Mouse (Mus musculus) kidney, adult 8-10 months (tissue): ENCODE results near the gene AB124611.
"Not testable (repeated sequence)": the region's sequence is repeated elsewhere in the genome, so short reads cannot be mapped to it uniquely, and the experiment has no call there.

Experiments
- DNase-seq, 2 experiments: peaks; one replicate each; pipeline ENCODE4 v3.0.0; 2022

The AB124611 gene

DNA sequence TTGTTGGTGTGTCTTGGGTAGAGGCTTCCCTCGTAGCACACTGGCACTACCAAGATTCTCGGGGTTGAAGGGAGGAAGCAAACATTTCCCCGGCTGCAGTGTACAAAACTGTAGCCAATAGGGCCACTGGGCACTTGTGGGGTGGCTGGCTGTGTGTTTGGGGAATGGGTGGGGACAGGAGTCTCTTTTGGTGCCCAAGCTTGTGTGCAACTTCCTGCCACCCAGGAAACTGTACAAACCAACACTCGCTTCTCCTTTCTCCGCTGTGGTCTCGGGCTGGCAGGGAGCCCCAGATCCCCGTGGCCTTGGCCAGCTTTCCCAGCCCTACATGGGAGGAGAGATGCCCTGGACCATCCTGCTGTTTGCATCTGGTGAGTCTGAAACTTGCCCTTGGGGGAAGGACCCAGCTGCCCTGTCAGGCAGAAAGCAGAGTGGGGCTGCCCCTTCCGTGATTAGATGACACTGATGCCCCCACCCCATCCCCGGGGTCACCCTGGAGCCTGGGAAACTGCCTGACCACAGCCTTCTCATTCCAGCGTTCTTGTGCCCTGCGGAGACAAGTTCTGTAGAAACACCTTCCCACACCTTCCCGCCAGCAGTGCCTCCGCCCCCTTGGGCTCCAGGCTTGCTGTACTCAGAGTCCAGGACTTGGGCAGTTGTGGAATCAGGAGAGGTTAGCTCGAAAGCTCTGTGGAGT lies at the start of gene AB124611:
Gene AB124611 (plus strand): TSS at position 240 of the 697 bp plus-strand sequence.
- no peak for DNase-seq

GRCm38 (mm10) chr9:21477707-21478106 lies 48.3 kb upstream of the AB124611 start:
- DNase-seq = no peak

GRCm38 (mm10) chr9:21484065-21484464 lies 41.9 kb upstream of the AB124611 start:
- no peak for DNase-seq

- not testable (repeated sequence) for DNase-seq
Observed at GRCm38 (mm10) chr9:21488246-21488645, 37.7 kb upstream of the AB124611 start.

DNA sequence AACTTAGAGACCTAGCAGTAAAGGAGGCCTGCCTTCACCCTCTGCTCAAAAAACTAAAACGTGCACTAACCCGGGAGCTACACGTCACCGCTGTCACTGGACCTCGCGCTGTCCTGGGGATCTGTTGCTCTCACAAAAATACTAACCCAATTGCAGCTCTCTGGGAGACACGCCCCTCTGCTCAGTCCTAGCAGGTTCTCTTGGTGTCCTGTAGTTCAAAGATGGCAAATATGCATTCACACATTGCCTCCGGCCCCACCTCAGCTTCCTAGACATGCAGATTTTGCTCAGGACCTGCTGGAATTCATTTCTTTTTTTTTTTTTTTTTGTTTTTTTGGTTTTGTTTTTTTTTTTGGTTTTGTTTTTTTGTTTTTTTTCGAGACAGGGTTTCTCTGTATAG lies 35.3 kb upstream of the AB124611 start:
- no peak for DNase-seq

DNA sequence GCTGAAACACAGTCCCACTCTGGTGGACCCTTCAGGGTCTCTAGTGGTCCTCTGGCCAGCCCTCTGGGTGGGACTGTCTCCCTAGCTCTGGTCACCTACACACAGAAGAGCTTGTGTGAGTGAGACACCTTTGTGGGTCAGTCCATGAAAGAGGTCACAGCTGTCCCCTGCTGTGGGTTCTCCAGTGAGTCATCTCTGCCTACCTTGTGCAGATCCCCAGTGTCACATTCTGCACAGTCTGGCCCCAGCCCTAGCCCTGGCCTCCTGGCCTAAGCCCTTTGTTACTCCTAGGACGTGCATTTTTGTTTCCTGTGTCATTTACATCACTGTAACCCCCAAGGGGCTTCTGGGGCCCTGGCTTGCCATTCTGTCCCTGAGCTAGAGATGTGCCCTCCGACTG lies 32.1 kb upstream of the AB124611 start:
- no peak for DNase-seq

DNA sequence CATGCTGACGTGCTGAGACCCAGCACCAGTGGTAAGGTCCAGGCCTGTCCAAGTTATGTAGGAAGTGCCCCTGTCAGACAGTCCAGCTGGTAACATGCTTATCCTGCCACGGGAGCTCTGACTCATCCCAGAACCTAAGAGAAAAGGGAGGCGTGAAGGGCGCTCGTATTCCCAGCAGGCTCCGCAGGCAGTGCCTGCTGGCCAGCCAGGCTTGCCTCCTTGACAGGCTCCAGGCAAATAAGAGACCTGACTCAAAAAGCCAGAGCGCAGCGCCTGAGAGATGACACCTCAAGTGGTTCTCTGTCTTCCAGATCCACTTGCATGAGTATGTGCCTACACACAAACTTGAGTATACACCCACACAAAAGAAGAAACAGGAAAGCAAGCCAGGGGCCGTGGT lies 31.2 kb upstream of the AB124611 start:
- no peak for DNase-seq

DNA sequence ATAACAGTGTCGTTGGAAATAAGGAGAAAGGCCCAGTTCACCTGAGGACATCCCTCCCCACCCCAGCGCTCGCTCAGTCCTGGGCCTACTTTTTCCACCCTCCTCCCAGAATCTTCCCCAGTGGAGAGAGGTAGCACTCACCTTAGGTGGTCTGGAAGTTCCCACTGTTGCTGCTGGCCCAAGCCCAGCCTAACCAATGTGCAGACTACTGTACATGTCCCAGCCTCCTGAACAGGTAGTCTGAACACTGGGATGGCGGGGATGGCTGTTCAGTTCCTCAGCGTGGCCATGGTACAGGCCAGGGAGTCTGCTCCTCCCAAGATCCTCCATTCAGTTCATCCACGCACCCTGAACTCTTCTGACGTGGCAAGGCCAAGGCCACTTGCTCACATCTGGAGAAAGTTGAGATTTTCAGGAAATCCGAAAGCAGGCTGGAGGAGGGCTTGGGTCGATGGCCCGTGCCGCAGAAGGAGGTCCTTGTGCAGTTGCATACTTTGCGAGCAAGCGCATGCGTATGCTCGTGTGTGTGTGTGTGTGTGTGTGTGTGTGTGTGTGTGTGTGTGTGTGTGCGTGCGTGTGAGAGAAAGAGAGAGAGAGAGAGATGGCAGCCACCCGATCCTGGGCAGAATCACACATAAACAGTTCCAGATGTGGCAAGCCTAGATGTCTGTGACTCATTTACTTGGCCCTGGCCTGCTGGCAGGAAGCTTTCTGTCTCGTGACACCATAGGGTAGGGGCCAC lies 29.5 kb upstream of the AB124611 start:
- no peak for DNase-seq

DNA sequence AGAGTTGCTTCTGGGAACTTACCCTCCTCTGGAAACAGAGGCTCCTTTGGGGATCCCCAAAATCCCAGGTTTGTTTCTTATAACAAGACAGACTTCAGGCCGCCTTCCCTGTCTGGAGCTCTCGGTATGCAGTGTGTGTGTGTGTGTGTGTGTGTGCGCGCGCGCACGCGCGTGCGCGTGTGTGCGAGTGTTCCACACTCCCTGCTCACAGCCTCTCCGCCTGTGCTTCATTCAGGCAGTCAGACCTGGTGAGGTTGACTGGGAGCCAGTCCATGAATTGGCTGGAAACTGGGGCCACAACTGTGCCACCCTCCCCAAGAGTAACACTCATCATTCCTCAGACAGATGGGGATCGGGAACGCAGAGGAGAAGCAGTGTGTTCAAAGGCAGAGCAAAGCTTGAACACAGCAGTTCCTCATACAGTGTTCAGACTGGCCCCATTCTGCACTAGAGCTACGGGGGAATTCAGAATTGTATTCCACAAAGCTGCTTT lies 28.9 kb upstream of the AB124611 start:
- DNase-seq = no peak

DNA sequence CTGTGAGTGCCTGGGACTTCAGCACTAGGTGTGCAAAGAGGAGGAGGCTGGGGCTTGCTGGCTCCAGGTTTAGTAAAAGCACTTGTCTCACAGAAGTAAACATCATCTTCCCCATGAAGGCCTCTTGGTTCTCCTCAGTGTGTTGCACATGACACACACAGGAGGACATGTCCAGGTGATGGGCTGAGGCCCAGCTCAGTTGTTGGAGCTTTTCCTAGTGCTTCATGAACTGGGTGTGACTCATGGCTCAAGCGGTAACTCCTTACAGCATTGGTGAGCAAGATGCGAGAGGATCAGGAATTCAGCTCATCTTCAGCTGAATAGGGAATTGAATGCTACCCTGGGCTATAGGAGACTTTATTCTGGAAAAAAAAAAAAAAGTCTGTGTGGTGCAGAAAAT lies 28.3 kb upstream of the AB124611 start:
- DNase-seq = no peak

- no peak for DNase-seq
Observed at GRCm38 (mm10) chr9:21498284-21498902, 27.6 kb upstream of the AB124611 start.

- no peak for DNase-seq
Observed at GRCm38 (mm10) chr9:21503352-21503751, 22.6 kb upstream of the AB124611 start.

DNA sequence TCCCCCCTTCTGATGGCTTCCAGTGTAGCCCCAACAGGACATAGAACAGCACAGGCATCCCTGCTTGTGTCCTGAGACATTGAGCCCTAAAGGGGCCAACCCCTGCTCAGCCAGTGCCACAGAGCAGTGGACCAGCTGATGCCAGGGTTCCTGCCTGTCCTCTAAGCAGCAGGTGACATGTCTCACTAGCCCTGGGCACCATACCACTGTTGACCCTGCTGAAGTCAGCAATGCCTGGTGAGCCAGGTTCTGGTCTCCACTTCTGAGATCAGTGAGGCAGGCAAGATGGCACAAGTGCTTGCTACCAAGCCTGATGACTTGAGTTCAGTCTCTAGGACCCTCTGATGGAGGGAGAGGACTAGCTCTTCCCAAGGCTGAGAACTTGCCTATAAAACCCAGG lies 20.2 kb upstream of the AB124611 start:
- no peak for DNase-seq

DNA sequence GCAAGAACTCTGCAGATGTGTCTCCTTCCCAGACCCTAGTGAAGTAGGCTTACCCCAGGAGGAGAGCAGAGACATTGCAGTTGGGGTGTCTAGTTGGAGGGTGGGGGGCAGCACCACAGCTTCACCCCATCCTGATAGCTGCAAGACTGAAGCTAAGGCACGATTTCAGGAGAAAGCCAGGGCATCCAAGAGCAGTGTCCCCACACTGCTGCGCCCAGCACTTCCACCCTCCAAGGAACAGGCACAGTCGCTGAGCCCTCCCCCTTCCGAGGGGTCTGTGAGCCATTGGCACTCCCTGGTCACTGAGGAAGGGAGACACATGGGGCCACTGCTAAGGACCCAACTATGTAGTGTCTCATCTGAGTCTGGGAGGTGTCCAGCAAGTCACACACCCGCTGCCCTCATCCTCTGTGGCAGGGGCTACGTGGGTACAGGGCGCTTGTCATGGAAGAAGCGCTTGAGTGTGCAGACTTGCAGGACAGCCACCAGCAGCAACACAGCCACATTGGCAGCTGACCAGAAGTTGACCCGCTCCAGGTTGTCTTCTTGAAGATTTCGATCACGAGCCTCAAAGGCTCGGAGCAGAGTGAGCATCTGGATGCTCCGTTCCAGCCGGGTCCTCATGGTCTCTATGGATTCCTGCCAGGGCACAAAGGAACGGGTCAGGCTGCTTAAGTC lies 18.1 kb upstream of the AB124611 start:
- no peak for DNase-seq

GRCm38 (mm10) chr9:21508871-21509404 lies 17.0 kb upstream of the AB124611 start:
- DNase-seq = peak in 1 of 2 experiments; percentile 21

DNA sequence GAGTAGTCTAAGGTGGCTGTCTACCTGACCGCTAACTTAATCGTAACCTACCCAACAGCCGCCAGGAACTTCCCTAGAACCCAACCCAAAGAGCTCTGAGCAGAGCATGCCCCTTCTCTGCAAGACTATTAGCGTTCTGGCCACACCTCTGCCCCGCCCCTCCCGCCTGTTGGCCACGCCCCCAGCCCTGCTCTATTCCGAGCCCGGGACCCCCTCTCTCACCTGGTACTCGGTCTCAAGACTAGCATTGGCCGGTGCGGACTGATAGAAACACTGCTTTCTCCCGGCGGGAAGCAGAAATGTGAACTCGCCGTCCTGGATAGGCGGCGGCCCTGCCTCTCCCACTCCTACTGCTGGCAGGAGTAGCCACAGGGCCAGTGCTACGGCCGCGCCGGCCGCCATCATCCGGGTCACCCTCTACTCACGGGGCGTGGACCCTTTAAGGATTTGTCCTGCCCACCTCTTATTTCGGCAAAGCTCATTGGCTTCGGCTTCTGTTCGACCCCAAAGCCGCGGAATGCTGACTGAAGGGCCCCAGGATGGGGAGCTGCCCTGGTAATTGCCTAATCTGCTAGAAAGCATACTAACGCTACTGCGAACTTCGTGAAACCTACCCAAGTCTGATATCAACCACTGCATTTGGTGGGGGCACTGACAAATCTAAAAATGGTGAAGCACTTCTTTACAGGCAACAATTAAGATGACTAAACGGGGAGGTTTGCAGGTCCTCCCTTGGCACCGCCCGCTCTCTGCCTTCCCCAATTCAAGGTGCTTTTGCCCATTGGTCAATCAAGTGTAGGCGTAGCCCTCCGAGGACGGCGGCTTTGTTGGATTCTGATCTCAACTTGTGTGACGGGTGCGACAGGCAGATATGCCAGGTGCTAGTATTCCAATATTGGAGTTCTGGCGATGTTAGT lies 15.9 kb upstream of the AB124611 start, which contains the start of gene Tmed1:
Gene Tmed1 (minus strand): TSS at position 481 of the 917 bp plus-strand sequence.
- peak; percentile 96 to 97 for DNase-seq

DNA sequence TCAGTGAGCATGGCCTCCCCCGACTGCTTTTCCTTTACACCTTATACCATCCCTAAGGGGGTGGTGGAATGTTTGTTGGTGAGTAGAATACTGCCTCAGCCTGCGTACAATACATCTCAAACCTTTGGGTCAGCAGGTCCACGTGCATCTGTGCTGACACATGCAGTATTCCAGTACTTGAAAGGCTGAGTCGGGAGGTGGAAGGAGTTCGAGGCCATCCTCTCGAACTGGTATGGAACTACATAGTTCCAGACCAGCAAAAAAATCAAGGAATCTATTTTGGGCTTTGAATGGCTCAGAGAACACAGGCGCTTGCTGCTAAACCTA lies 15.3 kb upstream of the AB124611 start:
- no peak for DNase-seq

- DNase-seq = no peak
Observed at GRCm38 (mm10) chr9:21511052-21511451, 14.9 kb upstream of the AB124611 start.

- DNase-seq = no peak
Observed at GRCm38 (mm10) chr9:21513466-21513865, 12.5 kb upstream of the AB124611 start.

- DNase-seq = no peak
Observed at GRCm38 (mm10) chr9:21517947-21518495, 8.0 kb upstream of the AB124611 start.

- not testable (repeated sequence) for DNase-seq
Observed at GRCm38 (mm10) chr9:21518690-21519089, 7.3 kb upstream of the AB124611 start.
